Mouse (Mus musculus) kidney, adult 2 months (tissue): Measurements from ENCODE around the gene Pcsk5.

Experiments
- CTCF ChIP-seq: fragments of 200-500 bp; conservative IDR thresholded peaks from 2 replicates; pipeline ENCODE4 v1.5.1; 2011; ENCODE audit warnings: low read depth, mild to moderate bottlenecking, control low read depth, low read length, moderate library complexity, mixed read lengths; ENCODE audit not compliant: insufficient read depth, insufficient read length
- POLR2A ChIP-seq: fragments of 200-500 bp; IDR thresholded peaks from one replicate; pipeline ENCODE4 v1.6.1; 2011; ENCODE audit warnings: low read depth, low read length, control low read depth

DNA sequence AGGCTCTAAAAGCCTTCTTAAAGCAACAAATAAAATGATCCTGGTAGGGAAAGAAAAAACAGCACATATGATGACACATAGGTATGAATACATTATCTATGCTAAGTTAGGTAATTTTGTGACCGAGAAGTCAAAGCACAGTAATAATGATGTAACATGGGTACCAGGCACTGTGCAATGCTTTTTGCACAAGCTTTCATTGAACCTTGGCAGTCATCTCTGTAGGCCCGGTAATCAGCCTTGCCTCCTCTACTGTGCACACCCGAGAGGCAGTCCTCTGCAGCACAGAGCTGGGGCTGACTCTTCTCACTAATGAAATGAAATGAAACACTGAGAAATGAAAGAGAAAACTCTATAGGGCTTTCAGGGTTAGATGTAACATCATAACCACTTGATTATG, 89.1 kb downstream of the Pcsk5 start:
- no peak for TF ChIP-seq CTCF
- no peak for TF ChIP-seq POLR2A
